Mouse (Mus musculus) thymus, adult 2 months (tissue): ENCODE results near the gene Sp1. TPM values are rescaled to one million over a fixed set of nuclear protein-coding genes. Genes with fewer than 3 reads are reported as not detected.

ENCODE experiments used
- DNase-seq: peaks from one replicate; pipeline ENCODE4 v3.0.0; 2021
- H3K27ac ChIP-seq: fragments of 200-500 bp; 2 replicates; pipeline ENCODE4 v1.5.1; 2012; ENCODE audit warnings: low read length, control low read depth; ENCODE audit not compliant: control insufficient read depth, insufficient read depth
- H3K27me3 ChIP-seq: fragments of 200-500 bp; 2 replicates; pipeline ENCODE4 v1.6.1; 2012; ENCODE audit warnings: mild to moderate bottlenecking, low read length, moderate library complexity, mixed read lengths; ENCODE audit not compliant: control insufficient read depth, insufficient read depth
- H3K36me3 ChIP-seq: fragments of 200-500 bp; 2 replicates; pipeline ENCODE4 v1.6.1; 2012; ENCODE audit warnings: mild to moderate bottlenecking, low read length, moderate library complexity; ENCODE audit not compliant: control insufficient read depth, insufficient read depth
- H3K4me1 ChIP-seq: fragments of 200-500 bp; replicated peaks from 2 replicates; pipeline ENCODE4 v1.6.1; 2012; ENCODE audit warnings: low read length; ENCODE audit not compliant: control insufficient read depth, insufficient read depth
- H3K4me3 ChIP-seq: fragments of 200-500 bp; 2 replicates; pipeline ENCODE4 v1.5.1; 2012; ENCODE audit warnings: mild to moderate bottlenecking, low read length, control low read depth, moderate library complexity; ENCODE audit not compliant: control insufficient read depth, insufficient read depth
- CTCF ChIP-seq: fragments of 200-500 bp; IDR thresholded peaks from 2 replicates; pipeline ENCODE4 v1.5.1; 2012; ENCODE audit warnings: mild to moderate bottlenecking, control low read depth, low read length, moderate library complexity, borderline replicate concordance; ENCODE audit not compliant: control insufficient read depth, poor library complexity, insufficient read depth; ENCODE audit errors: extremely low read depth
- POLR2A ChIP-seq: fragments of 200-500 bp; IDR thresholded peaks from 2 replicates; pipeline ENCODE4 v1.6.1; 2012; ENCODE audit warnings: mild to moderate bottlenecking, low read length, control low read depth, moderate library complexity; ENCODE audit not compliant: control insufficient read depth, poor library complexity, insufficient read depth; ENCODE audit errors: extremely low read depth
- WGBS: fragments of 180-500 bp; shearing (Covaris S2); methylation state at CpG from one replicate; pipeline ENCODE4 v1.1.7; 2018; 5-methylcytosine and 5-hydroxymethylcytosine counted together
- polyA plus RNA-seq: library from polyadenylated mRNA; depleted of rRNA; stranded (reverse); fragments of >200 nt; gene quantifications from 2 replicates; pipeline ENCODE4 v1.2.3, GENCODE M21; 2012

Sp1 gene
- polyA plus RNA-seq, 1 experiment: 45.0 TPM

- no peak for TF ChIP-seq CTCF
- TF ChIP-seq POLR2A: no peak
- 80% methylated on average over 1 of the region's 1 CpGs for WGBS
- Histone ChIP-seq H3K27ac (no peak overlapping the region), H3K4me1 (no peaks in the 10 kb centered on the region), H3K27me3 (no peaks in the 10 kb centered on the region), H3K36me3 (peaks cover 85% of the 10 kb centered on the region), H3K4me3 (no peak overlapping the region)
- DNase-seq: no peak
Measured at GRCm38 (mm10) chr15:102432046-102432445, 26.1 kb downstream of the Sp1 start.

- no peak for DNase-seq
- peaks cover 74% of the 10 kb centered on the region for H3K36me3 ChIP-seq
Measured at GRCm38 (mm10) chr15:102433173-102433572, 27.2 kb downstream of the Sp1 start.

GRCm38 (mm10) chr15:102442490-102442889 lies 36.5 kb downstream of the Sp1 start:
- H3K27ac ChIP-seq: no peak overlapping the region
- no peaks in the 10 kb centered on the region for H3K36me3 ChIP-seq
- WGBS: 47% methylated on average over 2 of the region's 2 CpGs
- H3K4me3 ChIP-seq: no peak overlapping the region
- DNase-seq: peak; percentile 85
- no peak for TF ChIP-seq POLR2A
- TF ChIP-seq CTCF: no peak
- no peaks in the 10 kb centered on the region for H3K27me3 ChIP-seq
- H3K4me1 ChIP-seq: peaks cover 2% of the 10 kb centered on the region; the same call in 1 of the 2 replicates

More at GRCm38 (mm10) chr15:102433173-102433572, 27.2 kb downstream of the Sp1 start:
- H3K4me3 ChIP-seq: no peak overlapping the region
- TF ChIP-seq CTCF (no peak), POLR2A (no peak)
- H3K27me3 ChIP-seq: no peaks in the 10 kb centered on the region
- H3K4me1 ChIP-seq: no peaks in the 10 kb centered on the region
- H3K27ac ChIP-seq: no peak overlapping the region
- 94% methylated on average over 4 of the region's 4 CpGs for WGBS

- TF ChIP-seq POLR2A (no peak), CTCF (no peak)
- whole genome bisulfite sequencing: 88% methylated on average over 8 of the region's 8 CpGs
- H3K4me1 ChIP-seq: peaks cover 2% of the 10 kb centered on the region; the same call in 1 of the 2 replicates
Measured at GRCm38 (mm10) chr15:102445146-102445545, 39.2 kb downstream of the Sp1 start, which contains the start of gene Amhr2. Amhr2 (plus strand) TSS chr15:102445367.

GRCm38 (mm10) chr15:102446448-102446847 lies 40.5 kb downstream of the Sp1 start:
- Histone ChIP-seq H3K27me3 (no peaks in the 10 kb centered on the region), H3K36me3 (no peaks in the 10 kb centered on the region), H3K4me1 (peaks cover 2% of the 10 kb centered on the region), H3K4me3 (no peak overlapping the region), H3K27ac (no peak overlapping the region)
- no peak for DNase-seq
- 87% methylated on average over 5 of the region's 6 CpGs for WGBS
- TF ChIP-seq POLR2A (no peak), CTCF (no peak)

More at GRCm38 (mm10) chr15:102445146-102445545, 39.2 kb downstream of the Sp1 start, which contains the start of gene Amhr2:
- Histone ChIP-seq H3K4me3 (no peak within 1 kb of the TSS), H3K36me3 (no peaks in the 10 kb centered on the region), H3K27ac (no peak within 1 kb of the TSS), H3K27me3 (no peaks in the 10 kb centered on the region)
- no peak for DNase-seq

GRCm38 (mm10) chr15:102449366-102449765 lies 43.4 kb downstream of the Sp1 start:
- 90% methylated on average over 8 of the region's 8 CpGs for WGBS
- H3K27me3 ChIP-seq: no peaks in the 10 kb centered on the region
- H3K4me1 ChIP-seq: peaks cover 9% of the 10 kb centered on the region
- no peaks in the 10 kb centered on the region for H3K36me3 ChIP-seq
- no peak overlapping the region for H3K27ac ChIP-seq
- no peak overlapping the region for H3K4me3 ChIP-seq
- no peak for TF ChIP-seq CTCF
- TF ChIP-seq POLR2A: no peak
- no peak for DNase-seq

- WGBS: 64% methylated on average over 7 of the region's 7 CpGs
- Histone ChIP-seq H3K4me3 (no peak overlapping the region), H3K4me1 (peaks cover 9% of the 10 kb centered on the region), H3K36me3 (no peaks in the 10 kb centered on the region), H3K27ac (no peak overlapping the region), H3K27me3 (no peaks in the 10 kb centered on the region)
- TF ChIP-seq POLR2A: no peak
- DNase-seq: no peak
Measured at GRCm38 (mm10) chr15:102450928-102451327, 45.0 kb downstream of the Sp1 start.
